Mouse (Mus musculus) testis, adult 2 months (tissue): ENCODE measurements around the gene Mlx.

Experiments
- CTCF ChIP-seq: fragments of 200-500 bp; IDR thresholded peaks from 2 replicates; pipeline ENCODE4 v1.5.1; 2012; ENCODE audit warnings: low read depth, mild to moderate bottlenecking, inconsistent platforms, low read length, moderate library complexity; ENCODE audit not compliant: control insufficient read depth, insufficient read depth, insufficient replicate concordance
- POLR2A ChIP-seq: fragments of 200-500 bp; IDR thresholded peaks from 2 replicates; pipeline ENCODE4 v1.6.1; 2012; ENCODE audit warnings: low read depth, mild to moderate bottlenecking, inconsistent platforms, low read length, moderate library complexity; ENCODE audit not compliant: control insufficient read depth

- TF ChIP-seq CTCF = no peak
- no peak for TF ChIP-seq POLR2A
Measured at GRCm38 (mm10) chr11:101050359-101050758, 36.7 kb upstream of the Mlx start.
